Mouse (Mus musculus): Measurements from ENCODE around the gene Ehf. TPM values are rescaled to one million over a fixed set of nuclear protein-coding genes. Genes with fewer than 3 reads are reported as not detected.

Gene Ehf
- polyA plus RNA-seq, 1 experiment from 2014 or later = not detected

DNA sequence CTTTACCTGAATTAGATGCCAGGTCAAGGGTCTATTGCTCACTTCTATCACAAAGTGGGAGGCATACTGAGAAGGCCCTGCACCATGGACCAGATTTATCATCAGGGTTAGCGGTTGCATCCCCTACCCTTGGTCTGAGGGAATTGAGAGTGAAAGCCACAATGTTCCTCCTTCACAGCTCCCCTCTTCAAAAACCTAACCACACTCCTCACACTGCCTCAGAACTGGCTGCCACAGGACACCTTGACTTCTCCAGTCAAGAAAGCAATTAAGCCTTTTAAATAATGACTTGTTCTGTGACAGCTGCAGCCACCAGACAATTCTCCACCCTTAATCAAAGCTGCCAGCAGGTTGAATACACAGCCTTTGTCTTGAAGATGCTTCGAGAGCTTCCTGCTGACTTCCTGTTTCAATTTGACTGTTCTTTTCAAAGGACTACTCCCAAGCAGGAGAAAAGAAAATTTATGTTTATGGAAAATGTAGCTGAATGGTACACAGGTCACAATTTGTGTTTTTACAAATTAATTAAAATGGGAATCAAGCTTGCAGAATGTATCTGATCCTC, 12.3 kb downstream of the Ehf start:
- Histone ChIP-seq H3K9ac (no peak overlapping the region), H3K27ac (no peak overlapping the region), H3K4me3 (no peak overlapping the region), H3K9me3 (replicated peaks) (no peaks in the 10 kb centered on the region), H3K27me3 (no peaks in the 10 kb centered on the region), H3K36me3 (no peaks in the 10 kb centered on the region), H3K4me1 (peaks cover 8% of the 10 kb centered on the region), H3K4me2 (replicated peaks) (no peak overlapping the region)
- 52% methylated on average over 2 of the region's 2 CpGs for WGBS
- no peak for ATAC-seq (ENCODE audit: low FRiP score)

DNA sequence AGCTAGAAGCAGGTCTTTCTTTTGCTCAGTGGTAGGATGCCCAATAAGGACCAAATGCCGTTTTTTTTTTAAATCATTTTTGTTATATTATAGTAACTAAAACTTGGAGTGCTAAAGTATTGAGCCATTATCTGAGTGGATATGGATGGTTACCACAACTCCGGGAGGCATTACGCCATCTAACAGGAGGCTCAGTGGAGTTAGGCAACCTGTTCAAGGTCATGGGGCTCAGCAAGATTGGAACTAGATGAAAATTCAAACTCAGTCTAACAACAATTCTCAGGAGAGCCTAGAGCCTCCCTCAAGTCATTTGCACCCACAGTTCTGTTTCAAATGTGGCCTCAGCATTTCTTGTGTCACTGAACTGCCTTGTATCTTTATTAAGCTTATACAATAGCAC, 12.9 kb downstream of the Ehf start:
- Histone ChIP-seq H3K9me3 (replicated peaks) (no peaks in the 10 kb centered on the region), H3K4me1 (peaks cover 10% of the 10 kb centered on the region), H3K27ac (no peak overlapping the region), H3K9ac (no peak overlapping the region), H3K4me2 (replicated peaks) (no peak overlapping the region), H3K36me3 (no peaks in the 10 kb centered on the region), H3K27me3 (no peaks in the 10 kb centered on the region), H3K4me3 (no peak overlapping the region)
- WGBS = 89% methylated on average over 3 of the region's 3 CpGs
- ATAC-seq (ENCODE audit: low FRiP score) = no peak

DNA sequence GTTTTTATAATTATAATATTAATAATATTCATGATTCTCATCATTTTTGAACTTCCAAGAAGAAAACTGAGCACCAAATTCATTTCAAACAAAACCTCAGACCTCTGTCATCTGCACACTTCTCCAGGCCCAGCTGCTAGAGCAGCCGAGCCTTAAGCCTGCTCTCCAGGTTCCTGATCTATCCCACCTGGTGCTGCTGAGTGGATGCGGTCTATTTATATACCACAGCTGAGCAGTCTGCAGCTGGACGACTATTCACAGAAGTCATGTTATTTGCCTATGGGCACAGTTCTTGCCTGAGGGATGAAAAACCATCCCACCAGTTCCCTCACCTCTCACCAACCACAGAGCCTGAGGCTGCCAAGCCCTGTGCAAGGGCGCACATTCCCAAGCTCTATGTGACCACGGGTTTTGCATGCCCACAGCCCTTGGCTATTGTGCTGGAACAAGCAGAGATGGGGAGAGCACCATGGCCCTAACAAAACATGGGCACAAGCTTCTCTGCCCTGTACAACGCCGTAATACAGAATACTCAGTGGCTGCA, 13.6 kb downstream of the Ehf start:
- H3K4me3 ChIP-seq = no peak overlapping the region
- no peak overlapping the region for H3K9ac ChIP-seq
- no peaks in the 10 kb centered on the region for H3K9me3 ChIP-seq (replicated peaks)
- no peaks in the 10 kb centered on the region for H3K36me3 ChIP-seq
- no peak for ATAC-seq (ENCODE audit: low FRiP score)
- WGBS = 77% methylated on average over 7 of the region's 7 CpGs
- no peak overlapping the region for H3K4me2 ChIP-seq (replicated peaks)
- peaks cover 7% of the 10 kb centered on the region for H3K4me1 ChIP-seq
- H3K27ac ChIP-seq = no peak overlapping the region
- H3K27me3 ChIP-seq = no peaks in the 10 kb centered on the region

DNA sequence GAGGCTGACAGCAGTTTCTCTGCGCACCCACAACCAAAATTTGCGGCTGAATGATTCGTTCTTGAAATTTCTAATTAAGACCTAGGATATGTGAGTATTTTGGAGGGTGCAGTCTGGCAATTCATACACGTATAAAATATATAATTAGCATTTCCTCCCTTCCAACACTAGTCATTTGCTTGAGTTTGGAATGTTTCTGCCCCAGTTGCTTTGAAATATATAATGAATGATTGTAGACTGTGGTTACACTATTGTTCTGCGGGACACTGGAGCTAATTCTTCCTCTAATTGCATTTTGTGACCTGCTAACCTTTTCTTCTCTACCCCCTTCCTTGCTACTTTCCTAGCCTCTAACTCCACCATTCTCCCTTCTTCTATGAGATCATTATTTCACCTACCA, 15.4 kb downstream of the Ehf start:
- peaks cover 5% of the 10 kb centered on the region for H3K4me1 ChIP-seq
- H3K27ac ChIP-seq = no peak overlapping the region
- no peak for ATAC-seq (ENCODE audit: low FRiP score)
- no peak overlapping the region for H3K9ac ChIP-seq
- H3K27me3 ChIP-seq = no peaks in the 10 kb centered on the region
- no peaks in the 10 kb centered on the region for H3K9me3 ChIP-seq (replicated peaks)
- H3K4me2 ChIP-seq (replicated peaks) = no peak overlapping the region
- no peak overlapping the region for H3K4me3 ChIP-seq
- 80% methylated on average over 5 of the region's 5 CpGs for WGBS
- no peaks in the 10 kb centered on the region for H3K36me3 ChIP-seq

DNA sequence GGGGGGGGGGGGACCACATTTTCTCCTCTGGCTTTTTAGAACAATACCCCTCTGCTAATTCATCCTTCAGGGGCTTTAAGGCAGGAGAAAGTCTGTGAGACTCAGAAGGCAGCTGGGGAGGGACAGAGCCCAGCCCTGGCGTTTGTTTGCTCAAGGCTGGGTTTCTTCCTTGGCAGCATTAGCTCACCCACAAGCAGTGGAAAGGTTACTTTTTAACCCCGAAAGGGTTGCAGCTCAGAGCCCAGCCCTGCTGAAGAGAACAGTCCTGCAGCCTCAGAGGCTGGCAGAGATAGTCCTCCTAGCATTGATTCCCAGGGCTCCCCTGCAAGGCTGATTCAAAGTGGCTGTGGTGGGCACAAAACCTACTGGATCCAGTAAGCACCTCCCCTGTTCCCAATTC, 17.5 kb downstream of the Ehf start:
- Histone ChIP-seq H3K4me1 (0 out of 2 replicates have a peak, but pooled peaks cover 2% of the 10 kb centered on the region), H3K27ac (no peak overlapping the region), H3K4me2 (replicated peaks) (no peak overlapping the region), H3K4me3 (no peak overlapping the region), H3K9me3 (replicated peaks) (no peaks in the 10 kb centered on the region), H3K27me3 (no peaks in the 10 kb centered on the region), H3K9ac (no peak overlapping the region), H3K36me3 (no peaks in the 10 kb centered on the region)
- no peak for ATAC-seq (ENCODE audit: low FRiP score)
- 24% methylated on average over 2 of the region's 2 CpGs for WGBS

DNA sequence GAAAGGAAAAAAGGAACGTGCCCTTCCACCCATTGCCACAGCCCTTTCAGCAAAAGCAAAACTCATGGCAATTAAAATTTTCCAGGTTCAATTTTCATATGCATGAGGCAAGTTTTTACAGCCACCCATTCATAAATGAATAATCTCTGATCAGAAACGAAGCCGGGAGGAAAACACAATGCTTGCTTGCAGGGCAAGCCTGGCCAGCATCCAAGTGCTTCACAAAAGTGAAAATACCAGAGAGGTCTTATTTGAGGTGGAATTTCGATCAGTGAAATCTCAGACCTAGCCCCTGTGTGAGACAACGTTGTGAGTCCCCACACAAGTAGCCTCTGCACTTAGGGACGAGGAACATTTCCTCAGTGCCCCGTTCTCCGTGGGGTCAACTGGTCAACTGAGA, 19.3 kb downstream of the Ehf start:
- ATAC-seq (ENCODE audit: low FRiP score) = no peak
- Histone ChIP-seq H3K4me2 (replicated peaks) (no peak overlapping the region), H3K36me3 (no peaks in the 10 kb centered on the region), H3K4me1 (0 out of 2 replicates have a peak, but pooled peaks cover 2% of the 10 kb centered on the region), H3K27ac (no peak overlapping the region), H3K4me3 (no peak overlapping the region), H3K9ac (no peak overlapping the region), H3K9me3 (replicated peaks) (no peaks in the 10 kb centered on the region), H3K27me3 (no peaks in the 10 kb centered on the region)
- 81% methylated on average over 8 of the region's 8 CpGs for WGBS

DNA sequence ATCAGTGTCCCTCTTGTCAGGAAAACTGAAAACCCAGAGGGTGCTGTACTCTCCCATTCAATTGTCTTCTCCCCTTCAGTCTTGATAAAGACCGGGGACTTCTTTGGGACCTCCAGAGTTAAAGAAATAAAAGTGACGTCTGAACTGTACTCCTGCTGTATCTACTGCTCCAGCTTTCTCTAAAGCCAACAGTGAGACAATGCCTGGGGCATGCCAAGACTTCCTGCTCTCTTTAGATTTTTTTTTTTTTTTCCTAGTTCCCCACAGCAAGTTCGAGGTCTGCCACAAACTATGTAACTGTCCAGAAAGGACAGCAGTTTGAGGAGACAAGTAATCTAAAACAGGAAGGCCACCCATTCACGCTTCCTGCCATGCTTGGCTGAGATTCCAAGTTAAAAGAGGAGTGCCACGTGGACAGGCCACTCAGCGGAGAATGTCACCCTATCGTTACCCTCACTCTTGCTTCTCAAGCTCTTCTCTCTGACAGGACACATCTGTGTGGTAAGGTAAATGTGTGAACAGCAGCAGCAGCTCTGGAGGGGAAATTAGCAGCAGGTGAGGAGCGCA, 20.8 kb downstream of the Ehf start:
- 70% methylated on average over 8 of the region's 8 CpGs for WGBS
- H3K4me2 ChIP-seq (replicated peaks) = no peak overlapping the region
- H3K27ac ChIP-seq = no peak overlapping the region
- no peaks in the 10 kb centered on the region for H3K36me3 ChIP-seq
- no peaks in the 10 kb centered on the region for H3K9me3 ChIP-seq (replicated peaks)
- H3K9ac ChIP-seq = no peak overlapping the region
- H3K4me3 ChIP-seq = no peak overlapping the region
- H3K4me1 ChIP-seq = 0 out of 2 replicates have a peak, but pooled peaks cover 2% of the 10 kb centered on the region
- H3K27me3 ChIP-seq = no peaks in the 10 kb centered on the region
- no peak for ATAC-seq (ENCODE audit: low FRiP score)

DNA sequence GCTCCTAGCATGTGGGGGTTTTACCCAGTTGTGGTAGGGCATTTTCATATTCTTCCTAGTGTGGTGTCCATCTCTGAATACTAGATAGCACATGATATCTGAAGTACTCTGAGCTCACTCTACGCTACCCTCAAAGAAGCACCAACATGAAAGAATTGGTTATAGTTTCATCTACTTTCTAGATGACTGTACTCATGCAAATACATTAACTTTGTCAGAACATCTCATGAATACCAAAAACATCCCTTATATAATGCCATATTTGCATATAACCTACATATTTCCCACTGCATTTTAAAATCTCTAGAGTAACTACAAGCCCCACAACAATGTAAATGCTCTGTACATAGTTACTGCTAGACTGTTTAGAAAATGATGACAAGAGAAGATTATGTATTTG, 23.2 kb downstream of the Ehf start:
- Histone ChIP-seq H3K9ac (no peak overlapping the region), H3K27me3 (no peaks in the 10 kb centered on the region), H3K4me1 (no peaks in the 10 kb centered on the region), H3K4me2 (replicated peaks) (no peak overlapping the region), H3K4me3 (no peak overlapping the region), H3K9me3 (replicated peaks) (no peaks in the 10 kb centered on the region), H3K27ac (no peak overlapping the region), H3K36me3 (no peaks in the 10 kb centered on the region)
- no peak for ATAC-seq (ENCODE audit: low FRiP score)
- 93% methylated on average over 1 of the region's 1 CpGs for WGBS

DNA sequence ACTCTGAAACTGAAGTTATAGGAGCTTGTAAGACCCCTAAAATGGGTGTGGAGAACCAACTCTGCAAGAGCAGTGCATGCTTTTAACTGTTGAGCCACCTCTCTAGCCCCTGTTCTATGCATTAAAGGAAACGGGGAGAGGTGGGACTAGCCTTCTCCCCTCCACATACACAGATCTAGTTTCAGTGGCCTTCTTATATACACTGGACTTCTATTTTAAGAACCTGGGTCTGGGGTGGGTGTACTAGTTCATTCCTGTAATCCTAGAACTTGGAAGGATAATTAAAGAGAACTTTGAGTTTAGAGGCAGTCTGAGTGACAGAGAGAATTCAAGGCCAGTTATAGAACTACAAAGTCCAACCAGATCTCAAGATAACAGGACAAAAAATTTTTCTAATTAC, 24.6 kb downstream of the Ehf start:
- no peak overlapping the region for H3K9ac ChIP-seq
- no peaks in the 10 kb centered on the region for H3K9me3 ChIP-seq (replicated peaks)
- no peak overlapping the region for H3K4me2 ChIP-seq (replicated peaks)
- no peak overlapping the region for H3K4me3 ChIP-seq
- no peak overlapping the region for H3K27ac ChIP-seq
- H3K27me3 ChIP-seq = no peaks in the 10 kb centered on the region
- 62% methylated on average over 1 of the region's 1 CpGs for WGBS
- H3K4me1 ChIP-seq = no peaks in the 10 kb centered on the region
- H3K36me3 ChIP-seq = no peaks in the 10 kb centered on the region
- ATAC-seq (ENCODE audit: low FRiP score) = no peak

DNA sequence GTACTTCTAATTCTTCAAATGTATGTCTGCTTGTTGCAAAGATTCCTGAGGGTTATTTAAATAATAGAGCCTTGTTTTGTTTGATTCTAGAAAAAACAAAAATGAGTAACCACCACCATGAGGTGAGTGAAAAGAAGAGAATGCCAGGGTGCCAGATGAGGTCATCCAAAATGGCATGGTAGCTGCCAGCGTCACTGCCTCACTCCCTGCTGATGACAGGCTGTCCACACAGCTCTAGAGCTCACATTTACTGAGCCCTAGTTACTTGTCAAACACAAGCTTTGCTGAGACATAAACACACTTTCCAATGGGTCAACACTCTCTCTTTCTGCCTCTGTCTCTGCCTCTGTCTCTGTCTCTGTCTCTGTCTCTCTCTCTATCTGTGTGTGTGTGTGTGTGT, 25.3 kb downstream of the Ehf start:
- Histone ChIP-seq H3K9me3 (replicated peaks) (no peaks in the 10 kb centered on the region), H3K4me2 (replicated peaks) (no peak overlapping the region), H3K36me3 (no peaks in the 10 kb centered on the region), H3K27me3 (no peaks in the 10 kb centered on the region), H3K4me1 (no peaks in the 10 kb centered on the region), H3K9ac (no peak overlapping the region), H3K27ac (no peak overlapping the region), H3K4me3 (no peak overlapping the region)
- WGBS = 58% methylated on average over 1 of the region's 1 CpGs
- no peak for ATAC-seq (ENCODE audit: low FRiP score)

DNA sequence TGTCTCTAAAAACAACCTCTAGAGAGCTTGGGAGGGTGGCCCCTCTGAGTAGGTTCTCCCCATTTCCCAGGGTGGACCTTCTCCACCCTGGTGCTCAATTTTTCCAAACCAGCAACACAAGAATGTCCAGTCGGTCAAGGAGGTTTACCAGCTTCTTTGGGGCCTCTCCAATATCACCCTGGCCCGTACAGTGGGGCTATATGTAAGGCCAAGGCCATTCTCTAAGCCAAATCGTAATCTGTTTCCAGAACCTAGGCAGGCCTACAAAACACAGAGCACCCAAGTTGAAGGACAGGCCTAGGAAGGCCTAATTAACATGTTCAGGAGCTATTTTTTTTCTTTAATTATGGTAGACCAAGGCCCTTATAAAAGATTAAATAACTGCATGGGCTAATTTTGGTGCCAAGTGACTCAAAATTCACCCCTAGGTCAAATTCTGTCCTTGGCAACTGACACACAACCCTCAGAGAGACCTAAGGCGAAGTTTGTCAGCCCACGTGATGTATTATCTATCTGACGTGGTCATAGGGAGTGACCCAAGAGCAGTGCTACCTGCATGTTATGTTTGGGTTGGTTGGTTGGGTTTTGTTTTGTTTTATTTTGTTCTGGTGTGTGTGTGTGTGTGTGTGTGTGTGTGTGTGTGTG, 27.6 kb downstream of the Ehf start:
- 89% methylated on average over 6 of the region's 6 CpGs for WGBS
- no peaks in the 10 kb centered on the region for H3K9me3 ChIP-seq (replicated peaks)
- H3K4me2 ChIP-seq (replicated peaks) = no peak overlapping the region
- H3K36me3 ChIP-seq = no peaks in the 10 kb centered on the region
- ATAC-seq (ENCODE audit: low FRiP score) = no peak
- H3K4me1 ChIP-seq = no peaks in the 10 kb centered on the region
- no peak overlapping the region for H3K4me3 ChIP-seq
- no peaks in the 10 kb centered on the region for H3K27me3 ChIP-seq
- H3K27ac ChIP-seq = no peak overlapping the region
- no peak overlapping the region for H3K9ac ChIP-seq

DNA sequence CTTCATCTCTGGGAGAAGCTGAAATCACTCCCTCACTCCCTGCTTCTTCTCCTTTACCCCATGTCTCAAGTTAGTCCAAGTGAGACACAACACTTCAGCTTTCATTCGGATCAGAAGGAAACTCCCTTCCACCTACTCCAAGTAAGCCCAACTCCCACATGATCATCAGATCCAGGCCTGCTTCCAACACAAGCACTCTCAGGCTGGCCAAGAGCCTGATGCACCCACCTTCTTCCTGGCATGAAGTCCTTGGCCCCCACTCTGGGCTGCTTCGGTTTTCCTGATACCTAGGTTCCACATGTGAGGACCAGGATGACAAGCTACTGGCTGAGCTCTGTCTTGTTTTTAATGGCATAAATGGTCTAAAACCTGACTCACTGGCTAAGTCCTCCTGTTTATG, 28.3 kb downstream of the Ehf start:
- Histone ChIP-seq H3K4me1 (no peaks in the 10 kb centered on the region), H3K4me3 (no peak overlapping the region), H3K36me3 (no peaks in the 10 kb centered on the region), H3K27me3 (no peaks in the 10 kb centered on the region), H3K9ac (no peak overlapping the region), H3K27ac (no peak overlapping the region), H3K4me2 (replicated peaks) (no peak overlapping the region), H3K9me3 (replicated peaks) (no peaks in the 10 kb centered on the region)
- no peak for ATAC-seq (ENCODE audit: low FRiP score)
- WGBS = 95% methylated on average over 2 of the region's 2 CpGs

DNA sequence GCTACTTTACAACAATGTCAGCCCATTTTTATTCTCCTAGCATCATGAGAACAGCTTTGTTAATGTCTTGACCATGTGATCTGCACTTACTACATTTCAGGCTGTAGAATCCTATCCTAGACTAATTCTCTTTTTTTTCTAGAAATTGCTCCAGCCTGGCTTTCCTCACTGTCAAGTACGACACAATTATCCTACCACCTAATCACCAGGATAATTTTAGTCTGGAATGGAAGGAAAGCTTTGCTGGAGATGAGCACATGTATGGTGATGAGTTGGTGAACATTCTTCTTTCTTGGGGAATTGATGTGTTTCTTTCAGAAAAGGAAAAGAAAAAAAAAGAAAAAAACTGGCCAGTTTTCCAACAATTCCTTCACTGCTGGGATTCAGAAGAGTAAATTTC, 28.8 kb downstream of the Ehf start:
- 87% methylated on average over 1 of the region's 1 CpGs for WGBS

More for the DNA sequence above, 28.8 kb downstream of the Ehf start:
- Histone ChIP-seq H3K27ac (no peak overlapping the region), H3K9ac (no peak overlapping the region), H3K4me1 (no peaks in the 10 kb centered on the region), H3K4me3 (no peak overlapping the region), H3K36me3 (no peaks in the 10 kb centered on the region), H3K9me3 (replicated peaks) (no peaks in the 10 kb centered on the region), H3K27me3 (no peaks in the 10 kb centered on the region), H3K4me2 (replicated peaks) (no peak overlapping the region)
- ATAC-seq (ENCODE audit: low FRiP score) = no peak
